Mouse (Mus musculus) activated CD4-positive, CD25-positive, alpha-beta regulatory T cell, adult 4 months (primary cell): ENCODE measurements around the gene Gm10376. TPM values are rescaled to one million over a fixed set of nuclear protein-coding genes. Genes with fewer than 3 reads are reported as not detected.
"Not testable (repeated sequence)": the region's sequence is repeated elsewhere in the genome, so short reads cannot be mapped to it uniquely, and the experiment has no call there.

Source experiments
- ATAC-seq: one replicate; pipeline ENCODE4 v1.8.0; 2017
- polyA plus RNA-seq, 2 experiments: library from polyadenylated mRNA; unstranded; fragments of 100-300 nt; shearing (Covaris generic); gene quantifications; one replicate each; pipeline ENCODE4 v1.2.1; 2017

Gm10376 gene
- polyA plus RNA-seq: not detected

DNA sequence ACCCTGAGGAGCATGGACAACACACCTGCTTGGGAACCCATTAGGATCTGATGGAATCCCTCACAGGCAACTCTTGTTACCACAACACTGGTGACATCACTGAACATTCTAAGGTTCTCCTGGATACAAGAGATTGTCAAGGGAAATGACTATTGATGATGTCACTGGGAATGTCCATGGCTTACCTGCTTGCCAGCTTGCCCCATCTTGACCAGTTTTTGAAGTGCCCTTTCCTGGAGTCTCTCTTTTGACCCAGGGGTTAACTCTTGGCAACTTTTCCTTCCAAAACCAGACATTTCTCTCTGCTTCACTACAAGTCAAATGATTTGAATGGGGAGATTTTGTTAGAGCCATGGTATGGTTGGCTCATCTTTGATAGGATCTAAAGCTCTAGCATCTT, at the start of gene Gm10376:
TSS of gene Gm10376 (minus strand) at position 101 of the 400 bp plus-strand sequence.
- ATAC-seq: not testable (repeated sequence)

GRCm38 (mm10) chr14:43060179-43060578, 44.8 kb upstream of the Gm10376 start:
- ATAC-seq: not testable (repeated sequence)

GRCm38 (mm10) chr14:43058063-43058462, 42.6 kb upstream of the Gm10376 start:
- not testable (repeated sequence) for ATAC-seq

DNA sequence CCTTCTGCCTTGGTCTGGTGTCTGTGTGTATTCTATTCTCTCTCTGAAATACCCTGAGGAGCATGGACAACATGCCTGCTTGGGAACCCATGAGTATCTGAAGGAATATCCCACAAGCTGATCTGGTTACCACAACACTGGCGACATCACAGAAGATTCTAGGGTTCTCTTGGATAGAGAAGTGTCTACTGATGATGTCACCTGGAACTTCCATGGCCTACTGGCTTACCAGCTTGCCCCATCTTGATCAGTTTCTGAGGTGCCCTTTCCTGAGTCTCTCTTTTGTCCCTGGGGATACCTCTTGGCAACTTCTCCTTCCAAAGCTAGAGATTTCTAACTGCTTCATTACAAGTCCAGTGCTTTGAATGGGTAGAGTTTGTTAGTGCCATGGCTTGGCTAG, 21.9 kb downstream of the Gm10376 start, which contains the start of gene Gm8082:
TSS of gene Gm8082 (minus strand) at position 101 of the 400 bp plus-strand sequence.
- ATAC-seq: not testable (repeated sequence)

Other genes starting within 250 kb of the Gm10376 start
- not detected for gene Gm3015, start 246.8 kb downstream of the Gm10376 start, polyA plus RNA-seq
- gene Gm10377, start 217.6 kb downstream of the Gm10376 start, polyA plus RNA-seq: not detected
- gene Gm21977, start 162.2 kb downstream of the Gm10376 start, polyA plus RNA-seq: not detected
- gene Gm8082, start 22.0 kb downstream of the Gm10376 start, polyA plus RNA-seq: not detected
- gene Gm8094, start 61.0 kb upstream of the Gm10376 start, polyA plus RNA-seq: not detected
- not detected for gene Gm8104, start 85.0 kb upstream of the Gm10376 start, polyA plus RNA-seq
- not detected for gene Gm7233, start 164.2 kb upstream of the Gm10376 start, polyA plus RNA-seq
- not detected for gene Gm8122, start 219.7 kb upstream of the Gm10376 start, polyA plus RNA-seq
- gene Gm8126, start 243.0 kb upstream of the Gm10376 start, polyA plus RNA-seq: not detected